Mouse (Mus musculus) brown adipose tissue, adult 24 weeks (tissue): ENCODE data around the gene Olfr618. TPM values are rescaled to one million over a fixed set of nuclear protein-coding genes. Genes with fewer than 3 reads are reported as not detected.
"Not testable (repeated sequence)": the region's sequence is repeated elsewhere in the genome, so short reads cannot be mapped to it uniquely, and the experiment has no call there.

Experiments
- H3K27ac ChIP-seq: fragments of 200-500 bp; replicated peaks from 2 replicates; pipeline ENCODE4 v1.5.1; 2012; ENCODE audit warnings: low read depth, mild to moderate bottlenecking, low read length
- H3K4me1 ChIP-seq: fragments of 200-500 bp; 2 replicates; pipeline ENCODE4 v1.6.1; 2012; ENCODE audit warnings: low read length, mixed read lengths; ENCODE audit not compliant: control insufficient read depth, insufficient read depth, insufficient read length
- H3K4me3 ChIP-seq: fragments of 200-500 bp; 2 replicates; pipeline ENCODE4 v1.5.1; 2012; ENCODE audit warnings: low read depth, mild to moderate bottlenecking, low read length, moderate library complexity; ENCODE audit not compliant: insufficient read depth
- polyA plus RNA-seq: library from polyadenylated mRNA; stranded (reverse); fragments of >200 nt; gene quantifications from 2 replicates; pipeline ENCODE4 v1.2.4, GENCODE M21; 2012; ENCODE audit not compliant: missing spikeins, insufficient read depth, insufficient read length

Olfr618 gene
- not detected in 2 replicates for polyA plus RNA-seq

- Histone ChIP-seq H3K27ac (no peak within 1 kb of the TSS), H3K4me1 (no peaks in the 10 kb centered on the region), H3K4me3 (no peak within 1 kb of the TSS)
Measured at GRCm38 (mm10) chr7:103589803-103590202, at the start of gene Olfr618. Gene Olfr618 (plus strand): TSS chr7:103590103.

GRCm38 (mm10) chr7:103542617-103543016 lies 47.3 kb upstream of the Olfr618 start, which contains the start of gene Olfr612:
Gene Olfr612 (minus strand): TSS chr7:103542717.
- H3K4me3 ChIP-seq, H3K4me1 ChIP-seq: not testable (repeated sequence)

GRCm38 (mm10) chr7:103547774-103548173 lies 42.1 kb upstream of the Olfr618 start, which contains the start of gene Olfr613:
Gene Olfr613 (plus strand): TSS chr7:103548074.
- Histone ChIP-seq H3K4me1 (no peaks in the 10 kb centered on the region), H3K4me3 (no peak within 1 kb of the TSS), H3K27ac (no peak within 1 kb of the TSS)

More at GRCm38 (mm10) chr7:103542617-103543016, 47.3 kb upstream of the Olfr618 start, which contains the start of gene Olfr612:
- H3K27ac ChIP-seq, result not testable (repeated sequence)

GRCm38 (mm10) chr7:103555779-103556178 lies 34.1 kb upstream of the Olfr618 start, which contains the start of gene Olfr615:
Gene Olfr615 (plus strand): TSS chr7:103556079.
- Histone ChIP-seq H3K27ac (no peak within 1 kb of the TSS), H3K4me1 (no peaks in the 10 kb centered on the region), H3K4me3 (no peak within 1 kb of the TSS)

- Histone ChIP-seq H3K4me1 (no peaks in the 10 kb centered on the region), H3K27ac (no peak within 1 kb of the TSS), H3K4me3 (no peak within 1 kb of the TSS)
Measured at GRCm38 (mm10) chr7:103569043-103569442, 20.9 kb upstream of the Olfr618 start, which contains the start of gene Olfr616. Gene Olfr616 (minus strand): TSS chr7:103569143.

- Histone ChIP-seq H3K4me3 (no peak within 1 kb of the TSS), H3K4me1 (no peaks in the 10 kb centered on the region), H3K27ac (no peak within 1 kb of the TSS)
Measured at GRCm38 (mm10) chr7:103572761-103573160, 17.1 kb upstream of the Olfr618 start, which contains the start of gene Olfr617. Gene Olfr617 (plus strand): TSS chr7:103573061.

GRCm38 (mm10) chr7:103600275-103600674 lies 10.4 kb downstream of the Olfr618 start, which contains the start of gene Olfr619:
Gene Olfr619 (plus strand): TSS chr7:103600575.
- Histone ChIP-seq H3K27ac (no peak within 1 kb of the TSS), H3K4me3 (no peak within 1 kb of the TSS), H3K4me1 (no peaks in the 10 kb centered on the region)

GRCm38 (mm10) chr7:103607425-103607824 lies 17.5 kb downstream of the Olfr618 start:
- Histone ChIP-seq H3K4me3 (no peak overlapping the region), H3K4me1 (no peaks in the 10 kb centered on the region), H3K27ac (no peak overlapping the region)

- no peak within 1 kb of the TSS for H3K4me3 ChIP-seq
- no peak within 1 kb of the TSS for H3K27ac ChIP-seq
- H3K4me1 ChIP-seq, result no peaks in the 10 kb centered on the region
Measured at GRCm38 (mm10) chr7:103612434-103612833, 22.5 kb downstream of the Olfr618 start, which contains the start of gene Olfr620. Gene Olfr620 (minus strand): TSS chr7:103612534.

- no peaks in the 10 kb centered on the region for H3K4me1 ChIP-seq
- H3K27ac ChIP-seq, result no peak overlapping the region
- no peak overlapping the region for H3K4me3 ChIP-seq
Measured at GRCm38 (mm10) chr7:103636795-103637194, 46.9 kb downstream of the Olfr618 start.

GRCm38 (mm10) chr7:103642602-103643001 lies 52.7 kb downstream of the Olfr618 start, which contains the start of gene Olfr622:
Gene Olfr622 (minus strand): TSS chr7:103642702.
- Histone ChIP-seq H3K4me3 (no peak within 1 kb of the TSS), H3K4me1 (no peaks in the 10 kb centered on the region), H3K27ac (no peak within 1 kb of the TSS)

GRCm38 (mm10) chr7:103644070-103644469 lies 54.2 kb downstream of the Olfr618 start:
- Histone ChIP-seq H3K4me1 (no peaks in the 10 kb centered on the region), H3K27ac (no peak overlapping the region), H3K4me3 (no peak overlapping the region)

Other genes with a start within 250 kb of the Olfr618 start
- not detected in 2 replicates for gene Olfr600, start 240.4 kb upstream of the Olfr618 start, polyA plus RNA-seq
- gene Olfr601, start 227.4 kb upstream of the Olfr618 start, polyA plus RNA-seq, result not detected in 2 replicates
- not detected in 2 replicates for gene Olfr603, start 203.9 kb upstream of the Olfr618 start, polyA plus RNA-seq
- gene Usp17lc, start 175.0 kb upstream of the Olfr618 start, polyA plus RNA-seq, result not detected in 2 replicates
- gene Olfr605, start 144.7 kb upstream of the Olfr618 start, polyA plus RNA-seq, result not detected in 2 replicates
- gene Olfr606, start 141.1 kb upstream of the Olfr618 start, polyA plus RNA-seq, result not detected in 2 replicates
- gene Olfr607, start 126.0 kb upstream of the Olfr618 start, polyA plus RNA-seq, result not detected in 2 replicates
- gene Olfr608, start 120.2 kb upstream of the Olfr618 start, polyA plus RNA-seq, result not detected in 2 replicates
- not detected in 2 replicates for gene Olfr609, start 92.0 kb upstream of the Olfr618 start, polyA plus RNA-seq
- gene Olfr610, start 78.0 kb upstream of the Olfr618 start, polyA plus RNA-seq, result not detected in 2 replicates
- gene Olfr611, start 69.3 kb upstream of the Olfr618 start, polyA plus RNA-seq, result not detected in 2 replicates
- not detected in 2 replicates for gene Olfr612, start 47.4 kb upstream of the Olfr618 start, polyA plus RNA-seq
- not detected in 2 replicates for gene Olfr613, start 42.0 kb upstream of the Olfr618 start, polyA plus RNA-seq
- not detected in 2 replicates for gene Olfr615, start 34.0 kb upstream of the Olfr618 start, polyA plus RNA-seq
- gene Olfr616, start 21.0 kb upstream of the Olfr618 start, polyA plus RNA-seq, result not detected in 2 replicates
- not detected in 2 replicates for gene Olfr617, start 17.0 kb upstream of the Olfr618 start, polyA plus RNA-seq
- not detected in 2 replicates for gene Olfr619, start 10.5 kb downstream of the Olfr618 start, polyA plus RNA-seq
- gene Olfr620, start 22.4 kb downstream of the Olfr618 start, polyA plus RNA-seq, result not detected in 2 replicates
- not detected in 2 replicates for gene Olfr622, start 52.6 kb downstream of the Olfr618 start, polyA plus RNA-seq
- not detected in 2 replicates for gene Olfr623, start 73.6 kb downstream of the Olfr618 start, polyA plus RNA-seq
- gene Olfr624, start 81.1 kb downstream of the Olfr618 start, polyA plus RNA-seq, result not detected in 2 replicates
- not detected in 2 replicates for gene Olfr625-ps1, start 92.6 kb downstream of the Olfr618 start, polyA plus RNA-seq
- not detected in 2 replicates for gene Olfr243, start 124.6 kb downstream of the Olfr618 start, polyA plus RNA-seq
- not detected in 2 replicates for gene Olfr628, start 140.3 kb downstream of the Olfr618 start, polyA plus RNA-seq
- not detected in 2 replicates for gene Olfr629, start 154.8 kb downstream of the Olfr618 start, polyA plus RNA-seq
- gene Olfr630, start 167.2 kb downstream of the Olfr618 start, polyA plus RNA-seq, result not detected in 2 replicates
- not detected in 2 replicates for gene Olfr69, start 181.5 kb downstream of the Olfr618 start, polyA plus RNA-seq
- gene Olfr68, start 189.6 kb downstream of the Olfr618 start, polyA plus RNA-seq, result not detected in 2 replicates
- not detected in 2 replicates for gene Olfr67, start 201.7 kb downstream of the Olfr618 start, polyA plus RNA-seq
- 87.6 and 749 TPM in 2 replicates for gene Hbb-bt, start 223.9 kb downstream of the Olfr618 start, polyA plus RNA-seq
- 880 and 4,613 TPM in 2 replicates for gene Hbb-bs, start 238.0 kb downstream of the Olfr618 start, polyA plus RNA-seq